Mouse (Mus musculus): ENCODE measurements around the gene Gtpbp1.

DNA sequence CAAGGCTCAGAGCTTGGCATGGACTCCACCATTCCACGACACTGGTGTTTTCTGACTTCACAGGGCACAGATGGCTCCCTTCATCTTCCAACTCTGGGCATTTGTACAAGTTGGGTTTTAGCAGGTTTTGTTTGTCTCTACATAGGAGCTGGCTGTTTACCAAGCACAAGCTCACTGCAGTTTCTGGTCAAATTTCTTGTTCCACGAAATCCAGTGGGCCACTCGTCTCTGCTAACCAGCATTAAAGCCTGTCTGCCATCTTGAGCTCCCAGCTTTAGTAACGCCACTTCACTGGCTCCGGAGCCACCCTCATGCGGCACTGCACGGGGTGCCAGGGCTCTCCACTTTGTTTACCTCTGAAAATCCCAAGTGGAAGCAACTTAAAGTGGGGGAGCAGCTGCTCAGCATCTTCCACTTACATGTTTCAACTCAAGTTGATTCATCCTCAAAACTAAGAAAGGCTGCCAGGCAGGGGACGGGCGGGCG, 76.0 kb downstream of the Gtpbp1 start:
- TF ChIP-seq CTCF (IDR thresholded peaks at IDR 0.05; ENCODE audit: extremely low read depth, insufficient read length, insufficient replicate concordance, low read depth, low read length): no peak
- TF ChIP-seq POLR2A (IDR thresholded peaks at IDR 0.05; ENCODE audit: low read depth, low read length): no peak

Measured in small intestine, adult 2 months (tissue).